Mouse (Mus musculus) gastrocnemius, adult 8-10 months (tissue): ENCODE data around the gene Gabarapl1. TPM values are rescaled to one million over a fixed set of nuclear protein-coding genes. Genes with fewer than 3 reads are reported as not detected.
"Not testable (repeated sequence)": the region's sequence is repeated elsewhere in the genome, so short reads cannot be mapped to it uniquely, and the experiment has no call there.

ENCODE experiments used
- DNase-seq, 2 experiments: peaks; one replicate each; pipeline ENCODE4 v3.0.0; 2022; ENCODE audit warnings: low spot score in 2 of 2
- total RNA-seq, 4 experiments: library from RNA; stranded (reverse); gene quantifications; 2 replicates each; pipeline ENCODE4 v1.2.4; 2022

Gabarapl1 gene
- total RNA-seq = 10 to 100 TPM; 69.2 to 94.1 (median 86.7) TPM

- peak; percentile 74 to 76 for DNase-seq
Observed at GRCm38 (mm10) chr6:129532942-129533860, at the start of gene Gabarapl1. Gabarapl1 (plus strand) TSS chr6:129533160.

GRCm38 (mm10) chr6:129494924-129495323 lies 38.0 kb upstream of the Gabarapl1 start:
- no peak for DNase-seq

GRCm38 (mm10) chr6:129497345-129498218 lies 35.4 kb upstream of the Gabarapl1 start:
- no peak for DNase-seq

- not testable (repeated sequence) for DNase-seq
Observed at GRCm38 (mm10) chr6:129499516-129499915, 33.4 kb upstream of the Gabarapl1 start.

GRCm38 (mm10) chr6:129503471-129503870 lies 29.5 kb upstream of the Gabarapl1 start:
- no peak for DNase-seq

- no peak for DNase-seq
Observed at GRCm38 (mm10) chr6:129507024-129507423, 25.9 kb upstream of the Gabarapl1 start, which contains the start of gene Olr1. Olr1 (minus strand) TSS chr6:129507165.

- no peak for DNase-seq
Observed at GRCm38 (mm10) chr6:129510120-129510911, 22.6 kb upstream of the Gabarapl1 start.

- no peak for DNase-seq
Observed at GRCm38 (mm10) chr6:129512367-129512766, 20.6 kb upstream of the Gabarapl1 start, which contains the start of gene Tmem52b. Tmem52b (plus strand) TSS chr6:129512555.

- no peak for DNase-seq
Observed at GRCm38 (mm10) chr6:129512868-129513267, 20.1 kb upstream of the Gabarapl1 start.

- DNase-seq = no peak
Observed at GRCm38 (mm10) chr6:129513409-129513808, 19.6 kb upstream of the Gabarapl1 start.

- no peak for DNase-seq
Observed at GRCm38 (mm10) chr6:129514376-129514775, 18.6 kb upstream of the Gabarapl1 start.

- no peak for DNase-seq
Observed at GRCm38 (mm10) chr6:129515068-129515467, 17.9 kb upstream of the Gabarapl1 start.

- DNase-seq = no peak
Observed at GRCm38 (mm10) chr6:129516388-129516787, 16.6 kb upstream of the Gabarapl1 start.

GRCm38 (mm10) chr6:129517752-129518408 lies 15.1 kb upstream of the Gabarapl1 start:
- no peak for DNase-seq

GRCm38 (mm10) chr6:129526069-129526468 lies 6.9 kb upstream of the Gabarapl1 start:
- DNase-seq = no peak

- no peak for DNase-seq
Observed at GRCm38 (mm10) chr6:129527416-129527815, 5.5 kb upstream of the Gabarapl1 start.

- no peak for DNase-seq
Observed at GRCm38 (mm10) chr6:129529605-129530004, 3.4 kb upstream of the Gabarapl1 start.

GRCm38 (mm10) chr6:129530261-129530660 lies 2.7 kb upstream of the Gabarapl1 start:
- no peak for DNase-seq

GRCm38 (mm10) chr6:129532556-129532941 lies 411 bp upstream of the Gabarapl1 start:
- peak; percentile 43 to 55 for DNase-seq

- no peak for DNase-seq
Observed at GRCm38 (mm10) chr6:129534057-129534456, 1.1 kb downstream of the Gabarapl1 start.
